ENCODE assay signal across 8 mouse cellular contexts in the genomic region with DNA sequence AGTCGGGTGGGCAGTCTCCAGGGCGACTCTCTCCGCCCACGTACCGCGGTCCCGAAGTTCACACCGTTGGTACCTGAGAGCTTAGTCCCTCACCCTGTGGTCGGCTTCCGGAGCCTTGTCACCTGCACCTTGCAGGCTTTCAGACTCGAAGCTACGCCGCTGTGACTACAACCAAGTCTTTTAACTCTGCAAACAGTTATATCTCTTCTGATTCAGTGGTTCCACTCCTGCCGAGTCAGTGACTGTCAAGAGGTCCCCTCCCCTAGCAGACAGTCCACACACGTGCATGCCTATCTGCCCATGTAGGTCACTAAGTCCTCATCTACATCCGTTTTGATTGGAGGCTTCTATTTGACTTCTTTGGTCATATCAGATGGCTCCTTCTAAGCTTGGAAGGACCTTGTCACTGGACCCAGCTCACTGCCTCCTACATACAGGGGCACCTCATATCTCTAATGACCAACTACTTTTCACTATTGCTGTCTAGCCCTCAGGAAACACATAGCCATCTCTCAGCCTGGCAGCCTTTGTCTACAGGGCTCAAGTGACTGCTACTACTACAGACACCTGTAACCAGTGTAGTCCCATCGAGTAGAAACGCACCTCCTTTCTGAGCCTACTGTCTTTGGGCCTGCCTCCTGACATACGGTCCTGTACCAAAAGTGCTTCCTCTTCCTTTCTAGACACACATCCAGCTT. TPM values are rescaled to one million over a fixed set of nuclear protein-coding genes. Genes with fewer than 3 reads are reported as not detected.
DNase-seq lines count a peak whose midpoint lies in the region; ATAC-seq and TF ChIP-seq lines count a peak whose summit lies in the region.

No protein-coding gene starts in this region.

- DNase-seq in heart, adult 2 months = no peak
- no peak for DNase-seq in heart, postnatal 25 days (ENCODE audit: low spot score)
- peak; percentile 16 for DNase-seq in G1E (ENCODE audit: low spot score)
- DNase-seq in heart, postnatal 0 days (ENCODE audit: low spot score) = no peak
- no peak for DNase-seq in right cerebral cortex, postnatal 36 days (ENCODE audit: low spot score in 2 of 2)
- no peak for DNase-seq in frontal cortex, postnatal 10 days (ENCODE audit: low spot score in 2 of 2)
- no peak for DNase-seq in adrenal gland, postnatal 36 days

- H3K4me3 ChIP-seq in heart, adult 2 months = peak overlapping the region; percentile 74
- H3K4me3 ChIP-seq in G1E (ENCODE audit: low read depth, low read length) = peak overlapping the region; percentile 91
- H3K4me3 ChIP-seq in heart, postnatal 0 days (ENCODE audit: low read depth, low read length) = peak overlapping the region; percentile 92

- H3K27ac ChIP-seq in heart, adult 2 months = peak overlapping the region; percentile 85
- H3K27ac ChIP-seq in heart, postnatal 0 days (ENCODE audit: low read depth) = peak overlapping the region; percentile 96

- WGBS in heart, adult 2 months = 6% methylated on average over 19 of the region's 19 CpGs
- WGBS in heart, postnatal 0 days = 8% methylated on average over 19 of the region's 19 CpGs

- H3K4me1 ChIP-seq in heart, adult 2 months (ENCODE audit: control insufficient read depth, insufficient read depth, low read length) = peaks cover 5% of the 10 kb centered on the region
- H3K4me1 ChIP-seq in G1E (ENCODE audit: insufficient read depth, low read depth, low read length) = peaks cover 39% of the 10 kb centered on the region
- H3K4me1 ChIP-seq in heart, postnatal 0 days (ENCODE audit: control insufficient read depth, insufficient read depth) = peaks cover 22% of the 10 kb centered on the region

- TF ChIP-seq CTCF in heart, adult 2 months (IDR thresholded peaks at IDR 0.05) = no peak
- no peak for TF ChIP-seq CTCF in G1E (IDR thresholded peaks at IDR 0.05; ENCODE audit: low read depth, low read length)
- no peak for TF ChIP-seq CTCF in heart, postnatal 0 days (IDR thresholded peaks at IDR 0.05; ENCODE audit: low read depth)

- TF ChIP-seq POLR2A in heart, adult 2 months (IDR thresholded peaks at IDR 0.05; ENCODE audit: insufficient read depth, low read depth, low read length) = no peak

- H3K9ac ChIP-seq in heart, adult 2 months (ENCODE audit: low read depth, low read length) = peak overlapping the region; percentile 90
- H3K9ac ChIP-seq in heart, postnatal 0 days (replicated peaks; ENCODE audit: low read depth, low read length) = peak overlapping the region; percentile 83

- intact Hi-C loops in heart, adult 2 months (cut with DNase I) = loop anchor here (1.0 to 5.0 kb wide), 6 partner anchors 13 to 438 kb away; partner anchors contain the start of genes Cers4, Evi5l and Timm44
- intact Hi-C loops in heart, postnatal 25 days (cut with DNase I) = loop anchor here (2.0 to 5.0 kb wide), 2 partner anchors 13 to 253 kb away; partner anchors contain the start of genes Cers4 and Snapc2

- no peaks in the 10 kb centered on the region; the same call in 1 of the 2 replicates for H3K36me3 ChIP-seq in heart, adult 2 months (ENCODE audit: control insufficient read depth, insufficient read depth, low read length)
- H3K36me3 ChIP-seq in G1E (replicated peaks) = peaks cover 48% of the 10 kb centered on the region
- H3K36me3 ChIP-seq in heart, postnatal 0 days (replicated peaks; ENCODE audit: control insufficient read depth, insufficient read depth, low read length) = peaks cover 26% of the 10 kb centered on the region

- peak; percentile 22; the same call in 1 of the 2 replicates for ATAC-seq in G1E (ENCODE audit: extremely low read depth, insufficient number of reproducible peaks, low FRiP score, poor library complexity, severe bottlenecking)
- ATAC-seq in heart, postnatal 0 days (ENCODE audit: insufficient read depth, low read depth) = peak; percentile 7; the same call in 1 of the 2 replicates
- ATAC-seq in megakaryocyte progenitor cell, adult 5-6 weeks (replicated peaks; ENCODE audit: poor library complexity) = peak; percentile 30

- peaks cover 4% of the 10 kb centered on the region; the same call in 1 of the 2 replicates for H3K79me2 ChIP-seq in heart, adult 2 months (replicated peaks; ENCODE audit: control insufficient read depth, insufficient read depth, low read length)

- H3K4me2 ChIP-seq in heart, postnatal 0 days (ENCODE audit: low read depth, low read length) = peak overlapping the region; percentile 91

- H3K27me3 ChIP-seq in heart, adult 2 months (ENCODE audit: control insufficient read depth, insufficient read depth, low read length) = no peaks in the 10 kb centered on the region
- peaks cover 17% of the 10 kb centered on the region for H3K27me3 ChIP-seq in G1E (ENCODE audit: insufficient read depth, low read length)
- no peaks in the 10 kb centered on the region for H3K27me3 ChIP-seq in heart, postnatal 0 days (ENCODE audit: control insufficient read depth, insufficient read depth, low read length)

- TF ChIP-seq EP300 in heart, adult 2 months (IDR thresholded peaks at IDR 0.05; ENCODE audit: insufficient read depth, low read depth, low read length) = no peak
- TF ChIP-seq EP300 in heart, postnatal 0 days (IDR thresholded peaks at IDR 0.05; ENCODE audit: low read depth) = no peak

- no peaks in the 10 kb centered on the region for H3K9me3 ChIP-seq in G1E (replicated peaks)
- H3K9me3 ChIP-seq in heart, postnatal 0 days (replicated peaks; ENCODE audit: control insufficient read depth, low read length) = no peaks in the 10 kb centered on the region

RNA-seq across cellular contexts. Expression of gene Gm49320, which starts 0.7 kb away (rescaled TPM):
- under 1 TPM in 1 of 2 experiments, not detected in 1; 0.45 TPM for total RNA-seq in heart, adult 2 months (2021)
- 0.64 and 2.6 TPM in 2 replicates for polyA plus RNA-seq in heart, adult 2 months (2012; rRNA removed)
- not detected for total RNA-seq in heart, postnatal 25 days (2021)
- total RNA-seq in G1E (2014; fragmentation: Nextera tagmentation) = 3.8 and 7.0 TPM in 2 replicates
- 0.23 TPM in 1 of 2 replicates, not detected in the other for total RNA-seq in G1E (2017)
- polyA plus RNA-seq in G1E (2012) = 0.24 and 2.3 TPM in 2 replicates
- total RNA-seq in heart, postnatal 0 days (2014; rRNA removed; ENCODE audit: low replicate concordance) = 0.66 TPM in 1 of 2 replicates, not detected in the other
- 0.19 and 0.34 TPM in 2 replicates for polyA plus RNA-seq in heart, postnatal 0 days (2015; fragmentation: Nextera tagmentation; extraction: Ambion mirVana)
- total RNA-seq in megakaryocyte progenitor cell, adult 5-6 weeks (2015) = 1.2 and 2.6 TPM in 2 replicates
- total RNA-seq in megakaryocyte progenitor cell, adult 5-6 weeks (2017) = not detected in 2 replicates
- total RNA-seq in adrenal gland, postnatal 36 days (2021) = 1 to 10 TPM in 1 of 2 experiments, not detected in 1; 1.7 TPM

RNA-seq across cellular contexts. Expression of gene Map2k7, which starts 0.8 kb away (rescaled TPM):
- 10 to 100 TPM; 63.8 to 65.9 TPM for total RNA-seq in heart, adult 2 months (2021)
- polyA plus RNA-seq in heart, adult 2 months (2012; rRNA removed) = 27.8 and 53.1 TPM in 2 replicates
- 10 to 100 TPM; 68.9 to 69.9 TPM for total RNA-seq in heart, postnatal 25 days (2021)
- total RNA-seq in G1E (2014; fragmentation: Nextera tagmentation) = 35.3 and 42.2 TPM in 2 replicates
- 32.1 and 34.4 TPM in 2 replicates for total RNA-seq in G1E (2017)
- 151 and 153 TPM in 2 replicates for polyA plus RNA-seq in G1E (2012)
- 27.7 and 36.8 TPM in 2 replicates for total RNA-seq in heart, postnatal 0 days (2014; rRNA removed; ENCODE audit: low replicate concordance)
- polyA plus RNA-seq in heart, postnatal 0 days (2015; fragmentation: Nextera tagmentation; extraction: Ambion mirVana) = 18.7 and 21.0 TPM in 2 replicates
- total RNA-seq in megakaryocyte progenitor cell, adult 5-6 weeks (2015) = 29.7 and 34.2 TPM in 2 replicates
- 29.2 and 29.4 TPM in 2 replicates for total RNA-seq in megakaryocyte progenitor cell, adult 5-6 weeks (2017)
- total RNA-seq in adrenal gland, postnatal 36 days (2021) = 10 to 100 TPM; 89.3 to 95.0 TPM

RNA-seq across cellular contexts. Expression of gene Tgfbr3l, which starts 8.7 kb away (rescaled TPM):
- total RNA-seq in heart, adult 2 months (2021) = 1 to 10 TPM; 2.7 to 3.8 TPM
- 10.0 and 12.1 TPM in 2 replicates for polyA plus RNA-seq in heart, adult 2 months (2012; rRNA removed)
- 1 to 10 TPM; 2.4 to 2.5 TPM for total RNA-seq in heart, postnatal 25 days (2021)
- 20.1 and 21.3 TPM in 2 replicates for total RNA-seq in G1E (2014; fragmentation: Nextera tagmentation)
- total RNA-seq in G1E (2017) = 2.8 and 4.5 TPM in 2 replicates
- polyA plus RNA-seq in G1E (2012) = 34.8 and 35.0 TPM in 2 replicates
- 3.9 and 6.4 TPM in 2 replicates for total RNA-seq in heart, postnatal 0 days (2014; rRNA removed; ENCODE audit: low replicate concordance)
- polyA plus RNA-seq in heart, postnatal 0 days (2015; fragmentation: Nextera tagmentation; extraction: Ambion mirVana) = 1.8 and 2.7 TPM in 2 replicates
- 2.5 and 3.9 TPM in 2 replicates for total RNA-seq in megakaryocyte progenitor cell, adult 5-6 weeks (2015)
- 2.3 and 2.8 TPM in 2 replicates for total RNA-seq in megakaryocyte progenitor cell, adult 5-6 weeks (2017)
- total RNA-seq in adrenal gland, postnatal 36 days (2021) = 10 to 100 TPM; 11.1 to 11.5 TPM

RNA-seq across cellular contexts. Expression of gene Lrrc8e, which starts 12.7 kb away (rescaled TPM):
- total RNA-seq in heart, adult 2 months (2021) = under 1 TPM; 0.37 to 0.52 TPM
- polyA plus RNA-seq in heart, adult 2 months (2012; rRNA removed) = 0.09 and 0.29 TPM in 2 replicates
- total RNA-seq in heart, postnatal 25 days (2021) = under 1 TPM; 0.08 to 0.34 TPM
- 0.19 and 0.23 TPM in 2 replicates for total RNA-seq in G1E (2014; fragmentation: Nextera tagmentation)
- total RNA-seq in G1E (2017) = 0.93 and 2.6 TPM in 2 replicates
- 0.02 and 0.04 TPM in 2 replicates for polyA plus RNA-seq in G1E (2012)
- total RNA-seq in heart, postnatal 0 days (2014; rRNA removed; ENCODE audit: low replicate concordance) = 0.08 TPM in 1 of 2 replicates, not detected in the other
- 0.08 and 0.21 TPM in 2 replicates for polyA plus RNA-seq in heart, postnatal 0 days (2015; fragmentation: Nextera tagmentation; extraction: Ambion mirVana)
- not detected in 2 replicates for total RNA-seq in megakaryocyte progenitor cell, adult 5-6 weeks (2015)
- not detected in 2 replicates for total RNA-seq in megakaryocyte progenitor cell, adult 5-6 weeks (2017)
- 10 to 100 TPM; 21.4 to 24.1 TPM for total RNA-seq in adrenal gland, postnatal 36 days (2021)

RNA-seq across cellular contexts. Expression of gene Snapc2, which starts 13.5 kb away (rescaled TPM):
- 10 to 100 TPM; 14.7 to 16.2 TPM for total RNA-seq in heart, adult 2 months (2021)
- 18.5 and 38.1 TPM in 2 replicates for polyA plus RNA-seq in heart, adult 2 months (2012; rRNA removed)
- total RNA-seq in heart, postnatal 25 days (2021) = 10 to 100 TPM; 14.4 to 15.0 TPM
- total RNA-seq in G1E (2014; fragmentation: Nextera tagmentation) = 10.6 and 10.9 TPM in 2 replicates
- total RNA-seq in G1E (2017) = 9.1 and 13.5 TPM in 2 replicates
- polyA plus RNA-seq in G1E (2012) = 49.5 and 66.0 TPM in 2 replicates
- 32.6 and 84.9 TPM in 2 replicates for total RNA-seq in heart, postnatal 0 days (2014; rRNA removed; ENCODE audit: low replicate concordance)
- polyA plus RNA-seq in heart, postnatal 0 days (2015; fragmentation: Nextera tagmentation; extraction: Ambion mirVana) = 26.7 and 29.9 TPM in 2 replicates
- 18.3 and 22.3 TPM in 2 replicates for total RNA-seq in megakaryocyte progenitor cell, adult 5-6 weeks (2015)
- 8.4 and 12.0 TPM in 2 replicates for total RNA-seq in megakaryocyte progenitor cell, adult 5-6 weeks (2017)
- 10 to 100 TPM; 25.6 to 32.1 TPM for total RNA-seq in adrenal gland, postnatal 36 days (2021)
